Comparison of ENCODE assay signal across 8 mouse cellular contexts in the genomic region with DNA sequence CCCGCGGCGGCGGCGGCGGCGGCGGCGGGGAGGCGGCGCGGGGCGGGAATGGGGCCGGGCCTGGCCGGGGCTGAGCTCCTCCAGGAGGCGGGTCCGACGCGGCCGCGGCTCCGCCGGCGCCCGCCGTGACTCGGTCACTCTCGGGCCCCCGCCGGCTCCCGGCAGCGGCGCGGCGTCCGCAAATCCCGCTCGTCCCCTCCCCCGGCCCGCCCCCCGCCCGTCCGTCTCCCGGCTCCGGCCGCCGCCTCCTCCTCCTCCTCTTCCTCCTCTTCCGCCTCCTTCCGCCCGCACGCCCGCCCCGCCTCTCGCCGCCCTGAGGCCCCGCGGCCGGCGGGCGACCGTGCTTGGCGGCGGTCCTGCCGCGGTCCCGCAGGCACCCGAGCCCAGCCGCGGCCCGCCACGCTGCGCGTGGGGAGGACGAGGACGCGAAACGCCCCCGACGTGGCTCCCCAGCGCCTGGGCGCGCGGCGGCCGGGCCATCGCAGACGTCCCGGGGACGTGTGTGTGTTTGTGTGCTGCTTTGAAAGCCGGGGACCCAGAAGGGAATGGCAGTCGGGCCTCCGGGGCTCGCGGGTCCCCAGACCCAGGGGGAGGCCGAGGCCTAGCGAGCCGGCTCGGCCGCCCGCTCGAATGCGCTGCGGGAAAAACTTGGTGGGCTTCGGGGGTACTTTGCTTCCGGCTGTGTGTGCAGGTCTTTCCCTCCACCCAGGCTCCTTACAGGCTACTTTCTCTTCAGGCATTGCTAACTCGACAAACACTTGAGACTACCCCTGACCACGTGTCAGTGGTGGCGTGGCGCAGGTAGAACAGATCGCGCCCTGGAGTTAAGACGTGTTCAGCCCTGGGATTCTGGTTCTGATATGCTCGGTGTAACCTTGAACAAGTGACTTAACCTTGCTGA. TPM values are rescaled to one million over a fixed set of nuclear protein-coding genes. Genes with fewer than 3 reads are reported as not detected.
DNase-seq lines count a peak whose midpoint lies in the region; ATAC-seq and TF ChIP-seq lines count a peak whose summit lies in the region.

TSS of gene Kcmf1 (minus strand) at position 199 of the 901 bp plus-strand sequence.

- under 1% methylated on average over 61 of the region's 113 CpGs for WGBS in forebrain, embryonic 15.5 days
- under 1% methylated on average over 100 of the region's 113 CpGs for WGBS in large intestine, adult 2 months
- under 1% methylated on average over 106 of the region's 113 CpGs for WGBS in lung, adult 2 months

- TF ChIP-seq POLR2A in ES-Bruce4 (IDR thresholded peaks at IDR 0.05; ENCODE audit: insufficient read depth, low read length): no peak
- TF ChIP-seq POLR2A in lung, adult 2 months (IDR thresholded peaks at IDR 0.05; ENCODE audit: borderline replicate concordance, extremely low read depth, low read depth, low read length): peak; percentile 42; the same call in 1 of the 2 replicates

- H3K27me3 ChIP-seq in ES-Bruce4 (ENCODE audit: control insufficient read depth, insufficient read depth, low read length, poor library complexity, severe bottlenecking): no peaks in the 10 kb centered on the region
- no peaks in the 10 kb centered on the region for H3K27me3 ChIP-seq in forebrain, embryonic 15.5 days

- TF ChIP-seq EP300 in ES-Bruce4 (IDR thresholded peaks at IDR 0.05; ENCODE audit: insufficient read depth, low read depth, low read length): no peak

- peak; percentile 74 for DNase-seq in cerebellum, adult 11 months
- DNase-seq in heart, postnatal 14 days: peak; percentile 79 to 88
- DNase-seq in large intestine, adult 2 months (ENCODE audit: low read depth, low spot score): no peak
- peak; percentile 78 for DNase-seq in lung, adult 2 months
- peak; percentile 61 to 63 for DNase-seq in thymus, adult 18-20 months

- no peak for TF ChIP-seq CTCF in ES-Bruce4 (IDR thresholded peaks at IDR 0.05; ENCODE audit: low read depth, low read length)
- no peak for TF ChIP-seq CTCF in lung, adult 2 months (IDR thresholded peaks at IDR 0.05; ENCODE audit: insufficient read depth, low read length)

- no peaks in the 10 kb centered on the region for H3K9me3 ChIP-seq in ES-Bruce4 (replicated peaks; ENCODE audit: control insufficient read depth, insufficient read depth, low read length, poor library complexity, severe bottlenecking)
- H3K9me3 ChIP-seq in forebrain, embryonic 15.5 days: no peaks in the 10 kb centered on the region

- peak within 1 kb of the TSS; percentile 70 for H3K4me2 ChIP-seq in forebrain, embryonic 15.5 days (replicated peaks)

- peak; percentile 82 for ATAC-seq in forebrain, embryonic 15.5 days (replicated peaks)
- peak; percentile 47 for ATAC-seq in neutrophil, adult 5-6 weeks (ENCODE audit: extremely low read depth, insufficient number of reproducible peaks, low FRiP score, poor library complexity, severe bottlenecking)

- peaks cover 17% of the 10 kb centered on the region for H3K36me3 ChIP-seq in ES-Bruce4 (ENCODE audit: control insufficient read depth, insufficient read depth, low read length, poor library complexity, severe bottlenecking)
- no peaks in the 10 kb centered on the region for H3K36me3 ChIP-seq in forebrain, embryonic 15.5 days

- H3K4me3 ChIP-seq in ES-Bruce4 (ENCODE audit: low read depth, low read length): peak within 1 kb of the TSS; percentile 100
- H3K4me3 ChIP-seq in forebrain, embryonic 15.5 days: peak within 1 kb of the TSS; percentile 56
- peak within 1 kb of the TSS; percentile 63 for H3K4me3 ChIP-seq in lung, adult 2 months (replicated peaks; ENCODE audit: extremely low read depth, low read depth, low read length)

- H3K9ac ChIP-seq in ES-Bruce4 (ENCODE audit: low read depth, poor library complexity, severe bottlenecking): peak within 1 kb of the TSS; percentile 100
- H3K9ac ChIP-seq in forebrain, embryonic 15.5 days (replicated peaks): peak within 1 kb of the TSS; percentile 89

- no peaks in the 10 kb centered on the region for H3K4me1 ChIP-seq in ES-Bruce4 (ENCODE audit: control insufficient read depth, insufficient read depth, low read length)
- H3K4me1 ChIP-seq in forebrain, embryonic 15.5 days: peaks cover 33% of the 10 kb centered on the region
- H3K4me1 ChIP-seq in lung, adult 2 months (ENCODE audit: control insufficient read depth, insufficient read depth, low read length): peaks cover 14% of the 10 kb centered on the region

- intact Hi-C loops in heart, postnatal 14 days (cut with DNase I): loop anchor here (5.0 kb wide), 1 partner anchor 48 kb away; no protein-coding TSS in a partner anchor

- H3K27ac ChIP-seq in ES-Bruce4 (ENCODE audit: insufficient read depth, low read length): peak within 1 kb of the TSS; percentile 99
- H3K27ac ChIP-seq in forebrain, embryonic 15.5 days (replicated peaks): peak within 1 kb of the TSS; percentile 93

RNA-seq across cellular contexts. Expression of gene Kcmf1, which starts in this region (rescaled TPM):
- polyA plus RNA-seq in ES-Bruce4 (2011; ENCODE audit: insufficient read depth, insufficient read length, low read depth, missing spikeins): 175 and 188 TPM in 2 replicates
- polyA plus RNA-seq in forebrain, embryonic 15.5 days (2015; fragmentation: Nextera tagmentation; extraction: Ambion mirVana): 37.6 and 38.9 TPM in 2 replicates
- total RNA-seq in heart, postnatal 14 days (2021): 10 to 100 TPM; 84.8 to 85.3 TPM
- polyA plus RNA-seq in large intestine, adult 2 months (2012; rRNA removed): 65.1 and 99.2 TPM in 2 replicates
- polyA plus RNA-seq in lung, adult 2 months (2012; rRNA removed): 108 and 150 TPM in 2 replicates
- 123 and 149 TPM in 2 replicates for total RNA-seq in neutrophil, adult 5-6 weeks (2017)
